Mouse (Mus musculus) liver, embryonic 12.5 days (tissue): Measurements from ENCODE around the gene Eif5a. TPM values are rescaled to one million over a fixed set of nuclear protein-coding genes. Genes with fewer than 3 reads are reported as not detected.
A peak's percentile ranks its signal among the peaks of the same experiment; 100 is the strongest.

Experiments
- ATAC-seq: fragments of 200-750 bp; cut with Nextera tagmentation; 2 replicates; pipeline ENCODE4 v1.8.0; 2017; ENCODE audit warnings: moderate number of reproducible peaks, mild to moderate bottlenecking, moderate library complexity
- H3K27ac ChIP-seq: fragments of 300-500 bp; sonication (generic); 2 replicates; pipeline ENCODE4 v1.5.1; 2016; ENCODE audit warnings: mild to moderate bottlenecking
- H3K27me3 ChIP-seq: fragments of 300-500 bp; sonication (generic); replicated peaks from 2 replicates; pipeline ENCODE4 v1.6.1; 2016; ENCODE audit warnings: mild to moderate bottlenecking, moderate library complexity
- H3K36me3 ChIP-seq: fragments of 300-500 bp; sonication (generic); 2 replicates; pipeline ENCODE4 v1.6.1; 2016; ENCODE audit warnings: mild to moderate bottlenecking, moderate library complexity
- H3K4me1 ChIP-seq: fragments of 300-500 bp; sonication (generic); 2 replicates; pipeline ENCODE4 v1.6.1; 2016
- H3K4me2 ChIP-seq: fragments of 300-500 bp; sonication (generic); 2 replicates; pipeline ENCODE4 v1.6.1; 2016; ENCODE audit warnings: mild to moderate bottlenecking, moderate library complexity
- H3K4me3 ChIP-seq: fragments of 300-500 bp; sonication (generic); 2 replicates; pipeline ENCODE4 v1.5.1; 2016; ENCODE audit warnings: mild to moderate bottlenecking, moderate library complexity
- H3K9ac ChIP-seq: fragments of 300-500 bp; sonication (generic); 2 replicates; pipeline ENCODE4 v1.6.1; 2016; ENCODE audit warnings: mild to moderate bottlenecking, moderate library complexity
- H3K9me3 ChIP-seq: fragments of 300-500 bp; sonication (generic); replicated peaks from 2 replicates; pipeline ENCODE4 v1.6.1; 2016; ENCODE audit warnings: mild to moderate bottlenecking, moderate library complexity
- WGBS: fragments of 180-500 bp; shearing (Covaris S2); methylation state at CpG from one replicate; pipeline ENCODE4 v1.1.7; 2016; ENCODE audit not compliant: insufficient replicate concordance; 5-methylcytosine and 5-hydroxymethylcytosine counted together
- polyA plus RNA-seq: library from polyadenylated mRNA; unstranded; fragments of >200 nt; fragmentation: Nextera tagmentation; extraction: Ambion mirVana; gene quantifications from 2 replicates; pipeline ENCODE4 v1.2.1, GENCODE M21; 2016

Eif5a gene
- polyA plus RNA-seq, 1 experiment from 2014 or later: 2,266 TPM

- Histone ChIP-seq H3K4me1 (peaks cover 12% of the 10 kb centered on the region), H3K36me3 (peaks cover 93% of the 10 kb centered on the region), H3K9ac (no peak overlapping the region), H3K4me3 (no peak overlapping the region), H3K9me3 (no peaks in the 10 kb centered on the region), H3K4me2 (no peak overlapping the region), H3K27me3 (no peaks in the 10 kb centered on the region), H3K27ac (no peak overlapping the region)
- ATAC-seq: no peak
- 81% methylated on average over 5 of the region's 5 CpGs for WGBS
These were observed 12.6 kb downstream of the Eif5a start for GRCm38 (mm10) chr11:69909174-69909573.

- Histone ChIP-seq H3K9ac (no peak overlapping the region), H3K4me2 (no peak overlapping the region), H3K36me3 (peaks cover 99% of the 10 kb centered on the region), H3K9me3 (no peaks in the 10 kb centered on the region), H3K27me3 (no peaks in the 10 kb centered on the region), H3K4me1 (peaks cover 15% of the 10 kb centered on the region), H3K27ac (no peak overlapping the region), H3K4me3 (no peak overlapping the region)
- no peak for ATAC-seq
- 88% methylated on average over 11 of the region's 11 CpGs for WGBS
These were observed 13.1 kb downstream of the Eif5a start for GRCm38 (mm10) chr11:69908645-69909044.

- no peak overlapping the region for H3K4me2 ChIP-seq
- H3K9ac ChIP-seq: no peak overlapping the region
- WGBS: 89% methylated on average over 9 of the region's 9 CpGs
- H3K4me1 ChIP-seq: peaks cover 34% of the 10 kb centered on the region
- H3K4me3 ChIP-seq: no peak overlapping the region
- no peak overlapping the region for H3K27ac ChIP-seq
- H3K36me3 ChIP-seq: peaks cover 62% of the 10 kb centered on the region
- no peak for ATAC-seq
- peaks cover 5% of the 10 kb centered on the region for H3K27me3 ChIP-seq
- no peaks in the 10 kb centered on the region for H3K9me3 ChIP-seq
These were observed 17.4 kb downstream of the Eif5a start for GRCm38 (mm10) chr11:69904311-69904710.

- H3K36me3 ChIP-seq: peaks cover 49% of the 10 kb centered on the region
- peak overlapping the region; percentile 86 for H3K4me3 ChIP-seq
- H3K9me3 ChIP-seq: no peaks in the 10 kb centered on the region
- peak overlapping the region; percentile 95 for H3K4me2 ChIP-seq
- 77% methylated on average over 12 of the region's 13 CpGs for WGBS
- no peak for ATAC-seq
- peaks cover 8% of the 10 kb centered on the region for H3K27me3 ChIP-seq
- peak overlapping the region; percentile 95 for H3K27ac ChIP-seq
- H3K9ac ChIP-seq: peak overlapping the region; percentile 92
- peaks cover 46% of the 10 kb centered on the region for H3K4me1 ChIP-seq
These were observed 18.8 kb downstream of the Eif5a start for GRCm38 (mm10) chr11:69902972-69903371.

- peak; percentile 2; the same call in 1 of the 2 replicates for ATAC-seq
- peaks cover 39% of the 10 kb centered on the region for H3K36me3 ChIP-seq
These were observed 19.8 kb downstream of the Eif5a start for GRCm38 (mm10) chr11:69901993-69902392.

GRCm38 (mm10) chr11:69901406-69901846 lies 20.3 kb downstream of the Eif5a start:
- Histone ChIP-seq H3K27me3 (peaks cover 8% of the 10 kb centered on the region), H3K9ac (peak overlapping the region; percentile 92), H3K4me1 (peaks cover 47% of the 10 kb centered on the region), H3K27ac (peak overlapping the region; percentile 95), H3K4me3 (peak overlapping the region; percentile 86), H3K9me3 (no peaks in the 10 kb centered on the region), H3K4me2 (peak overlapping the region; percentile 95), H3K36me3 (peaks cover 33% of the 10 kb centered on the region)
- peak; percentile 62 for ATAC-seq
- WGBS: under 1% methylated on average over 42 of the region's 42 CpGs

More at GRCm38 (mm10) chr11:69901993-69902392, 19.8 kb downstream of the Eif5a start:
- under 1% methylated on average over 39 of the region's 39 CpGs for WGBS
- Histone ChIP-seq H3K4me3 (peak overlapping the region; percentile 86), H3K4me2 (peak overlapping the region; percentile 95), H3K27me3 (peaks cover 8% of the 10 kb centered on the region), H3K9ac (peak overlapping the region; percentile 92), H3K27ac (peak overlapping the region; percentile 95), H3K4me1 (peaks cover 47% of the 10 kb centered on the region), H3K9me3 (no peaks in the 10 kb centered on the region)

- peak; percentile 91 for ATAC-seq
- Histone ChIP-seq H3K4me1 (peaks cover 49% of the 10 kb centered on the region), H3K9me3 (no peaks in the 10 kb centered on the region), H3K27me3 (peaks cover 8% of the 10 kb centered on the region), H3K36me3 (peaks cover 27% of the 10 kb centered on the region), H3K4me2 (peak within 1 kb of the TSS; percentile 95), H3K27ac (peak within 1 kb of the TSS; percentile 95), H3K9ac (peak within 1 kb of the TSS; percentile 92), H3K4me3 (peak within 1 kb of the TSS; percentile 86)
- WGBS: under 1% methylated on average over 38 of the region's 38 CpGs
These were observed 21.0 kb downstream of the Eif5a start, which contains the start of the genes 2810408A11Rik and Neurl4 for GRCm38 (mm10) chr11:69900471-69901405. 2810408A11Rik (minus strand) TSS chr11:69900987. Neurl4 (plus strand) TSS chr11:69901072.

- H3K27me3 ChIP-seq: peaks cover 8% of the 10 kb centered on the region
- WGBS: 45% methylated on average over 4 of the region's 4 CpGs
- H3K36me3 ChIP-seq: peaks cover 18% of the 10 kb centered on the region
- peak overlapping the region; percentile 95 for H3K4me2 ChIP-seq
- H3K27ac ChIP-seq: no peak overlapping the region
- no peak for ATAC-seq
- peak overlapping the region; percentile 86; the same call in 1 of the 2 replicates for H3K4me3 ChIP-seq
- H3K9me3 ChIP-seq: no peaks in the 10 kb centered on the region
- H3K4me1 ChIP-seq: peaks cover 57% of the 10 kb centered on the region
- no peak overlapping the region; the same call in 1 of the 2 replicates for H3K9ac ChIP-seq
These were observed 21.9 kb downstream of the Eif5a start for GRCm38 (mm10) chr11:69899870-69900269.

- no peaks in the 10 kb centered on the region for H3K36me3 ChIP-seq
- H3K4me3 ChIP-seq: peak within 1 kb of the TSS; percentile 25; the same call in 1 of the 2 replicates
- peak; percentile 78 for ATAC-seq
- peaks cover 54% of the 10 kb centered on the region for H3K4me1 ChIP-seq
- H3K9me3 ChIP-seq: no peaks in the 10 kb centered on the region
- peak within 1 kb of the TSS; percentile 50 for H3K4me2 ChIP-seq
- peak within 1 kb of the TSS; percentile 45 for H3K9ac ChIP-seq
- 36% methylated on average over 4 of the region's 4 CpGs for WGBS
- peaks cover 8% of the 10 kb centered on the region for H3K27me3 ChIP-seq
- H3K27ac ChIP-seq: peak within 1 kb of the TSS; percentile 57
These were observed 26.5 kb downstream of the Eif5a start, which contains the start of gene Acap1 for GRCm38 (mm10) chr11:69895291-69895690. Acap1 (minus strand) TSS chr11:69895539.

GRCm38 (mm10) chr11:69894671-69895070 lies 27.1 kb downstream of the Eif5a start:
- no peak overlapping the region for H3K4me3 ChIP-seq
- peaks cover 7% of the 10 kb centered on the region for H3K27me3 ChIP-seq
- peaks cover 54% of the 10 kb centered on the region for H3K4me1 ChIP-seq
- no peaks in the 10 kb centered on the region for H3K9me3 ChIP-seq
- H3K9ac ChIP-seq: peak overlapping the region; percentile 45
- ATAC-seq: 0 out of 2 replicates have a peak, but pooled peaks have one; percentile 9
- peak overlapping the region; percentile 57; the same call in 1 of the 2 replicates for H3K27ac ChIP-seq
- H3K36me3 ChIP-seq: no peaks in the 10 kb centered on the region
- WGBS: 21% methylated on average over 5 of the region's 5 CpGs
- H3K4me2 ChIP-seq: 0 out of 2 replicates have a peak overlapping the region, but pooled peaks have one; percentile 50

- Histone ChIP-seq H3K9ac (no peak overlapping the region), H3K36me3 (no peaks in the 10 kb centered on the region), H3K4me1 (peaks cover 59% of the 10 kb centered on the region), H3K27ac (no peak overlapping the region), H3K27me3 (no peaks in the 10 kb centered on the region), H3K4me2 (no peak overlapping the region), H3K9me3 (no peaks in the 10 kb centered on the region), H3K4me3 (no peak overlapping the region)
- WGBS: 48% methylated on average over 4 of the region's 4 CpGs
- no peak for ATAC-seq
These were observed 30.3 kb downstream of the Eif5a start for GRCm38 (mm10) chr11:69891482-69891881.
